Mouse (Mus musculus) C2C12 (cell line): Measurements from ENCODE around the gene Acoxl.

Experiments used
- CEBPB ChIP-seq: IDR thresholded peaks from one replicate; pipeline ENCODE4 v1.6.1; 2011; ENCODE audit warnings: low read depth, mild to moderate bottlenecking, control low read depth, moderate library complexity
- CTCF ChIP-seq: IDR thresholded peaks from one replicate; pipeline ENCODE4 v1.5.1; 2011; ENCODE audit not compliant: control insufficient read depth, insufficient read depth, insufficient read length
- FOSL1 ChIP-seq: IDR thresholded peaks from one replicate; pipeline ENCODE4 v1.8.0; 2011; ENCODE audit warnings: mild to moderate bottlenecking, low read length; ENCODE audit not compliant: poor library complexity, insufficient read depth, severe bottlenecking
- MAX ChIP-seq: IDR thresholded peaks from one replicate; pipeline ENCODE4 v1.6.1; 2011; ENCODE audit warnings: mild to moderate bottlenecking, control low read depth
- MYOD1 ChIP-seq: IDR thresholded peaks from one replicate; pipeline ENCODE4 v1.6.1; 2011; ENCODE audit warnings: low read depth; ENCODE audit not compliant: control insufficient read depth, insufficient read length
- USF1 ChIP-seq: IDR thresholded peaks from one replicate; pipeline ENCODE4 v1.6.1; 2011; ENCODE audit warnings: low read depth, mild to moderate bottlenecking, control low read depth, moderate library complexity

DNA sequence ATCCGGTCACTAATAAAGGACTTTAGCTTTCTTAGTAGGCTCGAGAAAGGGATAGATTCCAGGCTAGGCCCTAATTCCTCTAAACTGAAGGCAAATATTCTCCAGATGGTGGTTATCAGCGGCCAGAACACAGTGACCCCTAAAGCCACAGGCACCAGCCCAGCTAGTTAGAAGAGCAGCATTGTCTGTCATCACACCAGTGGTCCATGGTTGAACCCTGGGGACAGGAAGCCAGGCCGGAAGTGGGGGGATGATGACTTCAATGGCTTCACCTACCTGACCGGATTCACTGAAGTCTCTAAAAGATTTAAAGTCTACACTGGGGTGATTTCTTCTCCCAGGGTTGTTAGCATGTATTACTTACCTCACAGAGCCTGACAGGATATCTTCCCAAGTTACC is 310.9 kb downstream of the Acoxl start:
- TF ChIP-seq MAX (no peak), CTCF (no peak), CEBPB (no peak), FOSL1 (no peak), MYOD1 (no peak), USF1 (no peak)
